Mouse (Mus musculus) spleen, adult 2 months (tissue): ENCODE results near the gene Dock8. TPM values are rescaled to one million over a fixed set of nuclear protein-coding genes. Genes with fewer than 3 reads are reported as not detected.

Source experiments
- DNase-seq, 2 experiments: peaks; one replicate each; pipeline versions ENCODE4 v3.0.0 to v3.0.0-alpha.2; 2012 to 2021; ENCODE audit warnings: low spot score in 2 of 2, low read depth in 1 of 2
- H3K27ac ChIP-seq: fragments of 200-500 bp; 2 replicates; pipeline ENCODE4 v1.5.1; 2012; ENCODE audit warnings: low read length, inconsistent platforms; ENCODE audit not compliant: insufficient read depth
- H3K27me3 ChIP-seq: fragments of 200-500 bp; 2 replicates; pipeline ENCODE4 v1.6.1; 2012; ENCODE audit warnings: mild to moderate bottlenecking, moderate library complexity, low read length, inconsistent platforms; ENCODE audit not compliant: control insufficient read depth, insufficient read depth
- H3K36me3 ChIP-seq: fragments of 200-500 bp; 2 replicates; pipeline ENCODE4 v1.6.1; 2012; ENCODE audit warnings: mild to moderate bottlenecking, low read length, inconsistent platforms; ENCODE audit not compliant: control insufficient read depth, insufficient read depth
- H3K4me1 ChIP-seq: fragments of 200-500 bp; 2 replicates; pipeline ENCODE4 v1.6.1; 2011; ENCODE audit warnings: inconsistent platforms; ENCODE audit not compliant: control insufficient read depth, insufficient read depth, insufficient read length
- H3K4me3 ChIP-seq: fragments of 200-500 bp; 2 replicates; pipeline ENCODE4 v1.5.1; 2011; ENCODE audit warnings: mild to moderate bottlenecking, inconsistent platforms; ENCODE audit not compliant: insufficient read depth, insufficient read length; ENCODE audit errors: extremely low read depth
- CTCF ChIP-seq: fragments of 200-500 bp; IDR thresholded peaks from 2 replicates; pipeline ENCODE4 v1.5.1; 2011; ENCODE audit warnings: mild to moderate bottlenecking, inconsistent platforms; ENCODE audit not compliant: insufficient read depth, insufficient read length, insufficient replicate concordance; ENCODE audit errors: extremely low read depth
- POLR2A ChIP-seq: fragments of 200-500 bp; IDR thresholded peaks from 2 replicates; pipeline ENCODE4 v1.6.1; 2011; ENCODE audit warnings: low read depth, low read length, inconsistent platforms
- WGBS: fragments of 180-500 bp; shearing (Covaris S2); methylation state at CpG from one replicate; pipeline ENCODE4 v1.1.7; 2018; 5-methylcytosine and 5-hydroxymethylcytosine counted together
- polyA plus RNA-seq: library from polyadenylated mRNA; depleted of rRNA; stranded (reverse); fragments of >200 nt; gene quantifications from 2 replicates; pipeline ENCODE4 v1.2.3, GENCODE M21; 2012

Gene Dock8
- polyA plus RNA-seq, 1 experiment = 36.6 TPM

- DNase-seq = no peak
- H3K4me1 ChIP-seq = no peaks in the 10 kb centered on the region
- H3K27me3 ChIP-seq = no peaks in the 10 kb centered on the region
- peaks cover 76% of the 10 kb centered on the region for H3K36me3 ChIP-seq
- TF ChIP-seq POLR2A = no peak
- TF ChIP-seq CTCF = no peak
- H3K27ac ChIP-seq = no peak overlapping the region
- H3K4me3 ChIP-seq = no peak overlapping the region
- 90% methylated on average over 4 of the region's 4 CpGs for WGBS
Measured at GRCm38 (mm10) chr19:25098941-25099340, 99.6 kb downstream of the Dock8 start.

DNA sequence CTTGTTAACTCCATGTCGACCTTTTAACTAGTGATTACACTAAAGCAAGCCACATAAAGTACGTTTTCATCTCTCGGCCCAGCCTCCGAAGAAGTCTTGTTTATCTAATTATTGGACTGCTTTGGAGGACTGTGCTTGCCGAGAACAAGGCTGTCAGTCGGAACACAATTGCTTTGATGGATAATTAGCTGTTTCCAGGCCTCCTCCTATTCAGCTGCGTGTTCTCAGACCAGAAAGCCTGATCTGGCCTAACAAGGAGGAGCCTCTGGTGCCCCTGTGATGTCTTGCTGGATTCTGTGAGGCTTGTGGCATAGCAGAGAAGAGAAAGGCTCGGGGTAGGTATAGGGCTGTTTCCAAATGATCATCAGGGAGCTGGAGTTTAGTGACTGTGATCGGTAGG lies 106.3 kb downstream of the Dock8 start:
- TF ChIP-seq POLR2A = no peak
- TF ChIP-seq CTCF = no peak
- Histone ChIP-seq H3K4me3 (no peak overlapping the region), H3K27me3 (no peaks in the 10 kb centered on the region), H3K36me3 (peaks cover 67% of the 10 kb centered on the region), H3K4me1 (no peaks in the 10 kb centered on the region), H3K27ac (no peak overlapping the region)
- DNase-seq = no peak
- 86% methylated on average over 9 of the region's 9 CpGs for WGBS

GRCm38 (mm10) chr19:25106315-25106714 lies 107.0 kb downstream of the Dock8 start:
- 94% methylated on average over 8 of the region's 8 CpGs for WGBS
- no peak for TF ChIP-seq CTCF
- no peak for TF ChIP-seq POLR2A
- H3K27me3 ChIP-seq = no peaks in the 10 kb centered on the region
- H3K4me1 ChIP-seq = no peaks in the 10 kb centered on the region
- DNase-seq = no peak
- H3K27ac ChIP-seq = no peak overlapping the region
- H3K4me3 ChIP-seq = no peak overlapping the region
- H3K36me3 ChIP-seq = peaks cover 64% of the 10 kb centered on the region

GRCm38 (mm10) chr19:25107417-25107816 lies 108.1 kb downstream of the Dock8 start:
- H3K36me3 ChIP-seq = peaks cover 65% of the 10 kb centered on the region
- no peak overlapping the region for H3K27ac ChIP-seq
- H3K27me3 ChIP-seq = no peaks in the 10 kb centered on the region
- no peak for TF ChIP-seq POLR2A
- TF ChIP-seq CTCF = no peak
- WGBS = 80% methylated on average over 4 of the region's 4 CpGs
- no peak for DNase-seq
- no peak overlapping the region for H3K4me3 ChIP-seq
- no peaks in the 10 kb centered on the region for H3K4me1 ChIP-seq

DNA sequence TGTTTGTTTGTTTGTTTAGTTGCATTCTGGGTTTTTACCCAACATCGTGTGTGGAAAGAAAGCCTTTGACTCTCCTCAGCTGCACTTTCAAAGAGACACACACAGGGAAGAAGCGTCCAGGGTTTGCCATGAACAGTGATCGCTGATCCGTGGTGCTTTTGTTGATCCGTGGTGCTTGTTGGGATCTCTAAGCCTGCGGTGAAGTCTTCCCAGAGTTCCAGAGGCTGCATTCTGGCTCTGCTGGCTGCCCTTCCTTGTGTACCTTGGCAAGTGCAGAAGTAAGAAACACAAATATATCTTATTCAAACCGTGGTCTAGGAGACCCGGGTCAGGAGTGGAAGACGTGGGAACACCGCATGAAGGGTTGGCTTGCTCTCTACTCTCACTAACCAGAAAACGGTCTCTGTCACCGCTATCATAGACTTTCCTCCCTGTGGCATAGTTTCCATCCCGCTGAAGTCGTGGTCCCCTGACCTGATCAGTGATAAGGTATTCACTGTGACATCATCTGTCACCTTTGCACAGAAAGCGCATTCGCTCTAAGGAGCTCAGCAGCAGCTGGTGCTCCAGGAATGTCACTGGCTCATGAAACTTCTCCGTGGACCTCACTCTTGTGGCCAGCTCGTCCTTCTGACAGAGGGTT lies 112.4 kb downstream of the Dock8 start:
- no peaks in the 10 kb centered on the region for H3K27me3 ChIP-seq
- no peaks in the 10 kb centered on the region for H3K4me1 ChIP-seq
- no peak for DNase-seq
- peaks cover 40% of the 10 kb centered on the region for H3K36me3 ChIP-seq
- no peak overlapping the region for H3K4me3 ChIP-seq
- H3K27ac ChIP-seq = no peak overlapping the region
- WGBS = 93% methylated on average over 18 of the region's 18 CpGs
- TF ChIP-seq POLR2A = no peak
- TF ChIP-seq CTCF = no peak

DNA sequence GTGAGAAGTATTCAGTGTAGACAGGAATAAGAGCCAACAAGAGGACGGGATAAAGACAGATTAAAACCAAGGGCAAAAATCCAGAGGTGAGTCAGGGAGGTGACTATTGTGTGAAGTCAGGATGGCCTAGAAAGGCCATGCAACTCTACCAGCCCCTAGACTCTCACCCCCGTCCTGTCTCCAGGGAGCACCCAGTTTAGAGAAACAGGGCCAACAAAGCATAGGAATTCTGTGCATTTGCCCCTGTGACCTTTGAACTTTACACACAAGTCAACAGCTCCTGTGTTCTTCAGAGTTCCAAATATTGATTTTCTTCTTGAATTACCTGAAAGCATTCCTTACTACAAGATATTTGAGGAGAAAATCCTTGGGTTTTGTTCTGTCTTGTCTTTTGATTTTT lies 117.6 kb downstream of the Dock8 start:
- H3K4me1 ChIP-seq = no peaks in the 10 kb centered on the region
- no peak overlapping the region for H3K4me3 ChIP-seq
- no peak overlapping the region for H3K27ac ChIP-seq
- no peaks in the 10 kb centered on the region for H3K27me3 ChIP-seq
- peaks cover 43% of the 10 kb centered on the region for H3K36me3 ChIP-seq
- WGBS = 90% methylated on average over 2 of the region's 2 CpGs
- TF ChIP-seq CTCF = no peak
- TF ChIP-seq POLR2A = no peak
- DNase-seq = no peak

- no peak overlapping the region for H3K4me3 ChIP-seq
Measured at GRCm38 (mm10) chr19:25122417-25122816, 123.1 kb downstream of the Dock8 start.

More at GRCm38 (mm10) chr19:25122417-25122816, 123.1 kb downstream of the Dock8 start:
- 87% methylated on average over 8 of the region's 8 CpGs for WGBS
- no peaks in the 10 kb centered on the region for H3K27me3 ChIP-seq
- no peaks in the 10 kb centered on the region for H3K4me1 ChIP-seq
- no peak for TF ChIP-seq POLR2A
- no peak for TF ChIP-seq CTCF
- no peak overlapping the region for H3K27ac ChIP-seq
- DNase-seq = no peak
- H3K36me3 ChIP-seq = peaks cover 64% of the 10 kb centered on the region
